Mouse (Mus musculus) left cerebral cortex, adult 6 months (tissue): ENCODE results near the gene Ulk4. TPM values are rescaled to one million over a fixed set of nuclear protein-coding genes. Genes with fewer than 3 reads are reported as not detected.

ENCODE experiments used
- long read RNA-seq, 2 experiments: library from polyadenylated mRNA; unstranded; transcript quantifications; one replicate each; pipeline ENCODE4 v2.0.0; 2019 to 2020
- polyA plus RNA-seq: library from polyadenylated mRNA; unstranded; fragments of <200 nt; fragmentation: Nextera tagmentation; gene quantifications from 2 replicates; pipeline ENCODE4 v1.2.3, GENCODE M21; 2021

Ulk4 gene
- polyA plus RNA-seq = 18.3 and 22.5 TPM in 2 replicates
- long read RNA-seq, experiment 1, full-length matches to known transcripts = 3 of 19 reads
- long read RNA-seq, experiment 1, partial matches to known transcripts = 3 of 19 reads
- long read RNA-seq, experiment 1, other reads (novel, unspliced or antisense) = 13 of 19 reads
- long read RNA-seq, experiment 2, partial matches to known transcripts = 2 of 4 reads
- long read RNA-seq, experiment 2, other reads (novel, unspliced or antisense) = 2 of 4 reads

GRCm38 (mm10) chr9:121277118-121278060, at the start of gene Ulk4:
Gene Ulk4, minus strand, starts transcription at chr9:121277197.

GRCm38 (mm10) chr9:121297171-121298064, 20.4 kb upstream of the Ulk4 start, which contains the start of gene Trak1:
Gene Trak1, plus strand, starts transcription at chr9:121297502.

GRCm38 (mm10) chr9:120929081-120929480, 347.9 kb downstream of the Ulk4 start, which contains the start of gene Ctnnb1:
Gene Ctnnb1, plus strand, starts transcription at chr9:120929216.

Other genes starting within 250 kb of the Ulk4 start
- gene Trak1, start 20.3 kb upstream of the Ulk4 start, polyA plus RNA-seq = 51.5 and 81.3 TPM in 2 replicates
- 2,234 and 2,917 TPM in 2 replicates for gene Cck, start 218.5 kb upstream of the Ulk4 start, polyA plus RNA-seq